9 mouse cellular contexts compared by ENCODE assay signal in the genomic region with DNA sequence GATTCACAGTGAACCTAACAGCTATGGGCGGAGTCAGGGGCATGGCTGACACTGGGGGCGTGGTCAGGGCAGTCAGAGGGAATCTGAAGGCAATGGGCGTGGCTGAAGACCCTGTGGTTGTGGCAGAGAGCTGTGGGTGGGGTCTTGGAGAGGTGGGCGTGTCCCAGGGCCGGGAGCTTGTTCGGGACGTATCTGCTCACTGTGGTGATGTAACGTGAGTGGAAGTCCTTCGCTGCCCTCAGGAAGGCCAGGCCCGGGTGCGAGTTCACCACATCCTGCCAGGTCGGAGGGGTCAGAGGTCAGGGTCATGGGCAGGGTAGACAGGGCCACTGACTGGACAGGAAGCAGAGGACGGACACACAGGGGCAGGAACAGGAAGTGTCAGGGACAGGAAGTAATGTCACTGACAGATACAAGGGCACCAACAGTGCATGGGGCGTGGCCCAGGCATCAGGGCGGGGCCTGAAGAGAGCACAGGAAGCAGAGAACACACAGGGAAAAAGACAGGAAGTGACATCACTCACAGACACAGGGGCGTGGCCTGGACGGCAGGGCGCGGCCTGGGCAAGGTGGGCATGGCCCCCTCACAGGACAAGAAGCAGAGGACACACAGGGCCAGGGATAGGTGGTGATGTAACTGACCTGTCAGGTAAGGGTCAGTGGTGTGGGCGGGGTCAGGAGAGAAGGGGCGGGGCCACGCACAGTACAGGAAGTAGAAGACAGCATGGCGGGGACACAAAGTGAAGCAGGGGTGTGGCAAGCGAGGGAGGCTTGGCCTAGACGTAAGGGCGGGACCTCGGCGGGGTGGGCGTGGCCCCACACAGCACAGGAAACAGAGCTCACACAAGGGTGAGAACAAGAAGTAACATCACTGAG. TPM values are rescaled to one million over a fixed set of nuclear protein-coding genes. Genes with fewer than 3 reads are reported as not detected.
DNase-seq lines count a peak whose midpoint lies in the region; ATAC-seq lines count a peak whose summit lies in the region.
"Had no signal": no experiment of that assay in that cellular context is flagged by ENCODE, and none has a peak within 500 bp of the region (broad histone marks: within the 10 kb centered on the region; RNA-seq: fewer than 3 reads in every experiment).

No protein-coding gene starts in this region.

- no peaks in the 10 kb centered on the region for H3K4me1 ChIP-seq in stomach, embryonic 14.5 days (ENCODE audit: control insufficient read depth, insufficient read depth, low read length)

- H3K4me2 ChIP-seq in stomach, embryonic 14.5 days (replicated peaks; ENCODE audit: low read depth, low read length): no peak overlapping the region

- peak; percentile 78 for ATAC-seq in inflammation-experienced regulatory T-cells, adult 6 months
- ATAC-seq in megakaryocyte-erythroid progenitor cell, adult 5-6 weeks (replicated peaks; ENCODE audit: low FRiP score, low TSS enrichment, poor library complexity, severe bottlenecking): peak; percentile 49
- ATAC-seq in stomach, embryonic 14.5 days (ENCODE audit: insufficient number of reproducible peaks, insufficient read depth, low FRiP score, low read depth): peak; percentile 72

- peak; percentile 23 to 27 for DNase-seq in heart, adult 18-20 months
- no peak for DNase-seq in heart, adult 8-10 months (ENCODE audit: low spot score)
- peak; percentile 83 for DNase-seq in cerebellum, adult 9-10 months
- peak; percentile 12 for DNase-seq in gastrocnemius, adult 18-20 months (ENCODE audit: low spot score)
- peak; percentile 24 to 40 for DNase-seq in left cerebral cortex, postnatal 14 days (ENCODE audit: low spot score in 2 of 2)

- WGBS in stomach, embryonic 14.5 days: 93% methylated on average over 29 of the region's 29 CpGs

- H3K27ac ChIP-seq in stomach, embryonic 14.5 days (ENCODE audit: low read length): no peak overlapping the region

- H3K4me3 ChIP-seq in stomach, embryonic 14.5 days (ENCODE audit: low read depth, low read length): no peak overlapping the region
- H3K4me3 ChIP-seq: myocyte had no signal

- peaks cover 27% of the 10 kb centered on the region for H3K9me3 ChIP-seq in stomach, embryonic 14.5 days (ENCODE audit: control insufficient read depth, low read depth, low read length)

- intact Hi-C loops in left cerebral cortex, postnatal 14 days (cut with DNase I): no loop called here

- H3K36me3 ChIP-seq in stomach, embryonic 14.5 days (ENCODE audit: control insufficient read depth, insufficient read depth, low read length): peaks cover 27% of the 10 kb centered on the region

- H3K27me3 ChIP-seq in stomach, embryonic 14.5 days (ENCODE audit: control insufficient read depth, insufficient read depth, low read length): no peaks in the 10 kb centered on the region

- H3K9ac ChIP-seq in stomach, embryonic 14.5 days (replicated peaks; ENCODE audit: low read depth, low read length): no peak overlapping the region

RNA-seq across cellular contexts. Expression of a gene that starts 36.6 kb away (rescaled TPM):
- 10 to 100 TPM; 93.9 to 96.1 TPM for total RNA-seq in heart, adult 18-20 months (2021)
- 100 to 1,000 TPM in 1 of 4 experiments, 10 to 100 TPM in 3; 86.5 to 101 (median 96.1) TPM for total RNA-seq in heart, adult 8-10 months (2022)
- 10 to 100 TPM; 27.9 to 30.0 TPM for total RNA-seq in gastrocnemius, adult 18-20 months (2021)
- 10 to 100 TPM; 12.6 to 23.4 (median 13.9) TPM for polyA plus RNA-seq in inflammation-experienced regulatory T-cells, adult 6 months (2017; shearing (Covaris generic))
- total RNA-seq in left cerebral cortex, postnatal 14 days (2021): 10 to 100 TPM; 84.9 to 97.5 TPM
- total RNA-seq in megakaryocyte-erythroid progenitor cell, adult 5-6 weeks (2014; fragmentation: Nextera tagmentation): 46.3 and 63.5 TPM in 2 replicates
- total RNA-seq in megakaryocyte-erythroid progenitor cell, adult 5-6 weeks (2017): 9.3 and 9.6 TPM in 2 replicates
- 123 and 127 TPM in 2 replicates for polyA plus RNA-seq in stomach, embryonic 14.5 days (2014; fragmentation: Nextera tagmentation; extraction: Ambion mirVana)

RNA-seq across cellular contexts. Expression of a gene that starts 53.5 kb away (rescaled TPM):
- not detected for total RNA-seq in heart, adult 18-20 months (2021)
- total RNA-seq in heart, adult 8-10 months (2022): not detected
- not detected for total RNA-seq in gastrocnemius, adult 18-20 months (2021)
- polyA plus RNA-seq in inflammation-experienced regulatory T-cells, adult 6 months (2017; shearing (Covaris generic)): not detected
- total RNA-seq in left cerebral cortex, postnatal 14 days (2021): not detected
- not detected in 2 replicates for total RNA-seq in megakaryocyte-erythroid progenitor cell, adult 5-6 weeks (2014; fragmentation: Nextera tagmentation)
- not detected in 2 replicates for total RNA-seq in megakaryocyte-erythroid progenitor cell, adult 5-6 weeks (2017)
- polyA plus RNA-seq in stomach, embryonic 14.5 days (2014; fragmentation: Nextera tagmentation; extraction: Ambion mirVana): not detected in 2 replicates
- polyA plus RNA-seq: myocyte had no signal
